Mouse (Mus musculus) forebrain, embryonic 11.5 days (tissue): Measurements from ENCODE around the gene Larp1. TPM values are rescaled to one million over a fixed set of nuclear protein-coding genes. Genes with fewer than 3 reads are reported as not detected.
"Not testable (repeated sequence)": the region's sequence is repeated elsewhere in the genome, so short reads cannot be mapped to it uniquely, and the experiment has no call there.

Source experiments
- ATAC-seq: fragments of 200-750 bp; cut with Nextera tagmentation; replicated peaks from 2 replicates; pipeline ENCODE4 v1.8.0; 2017; ENCODE audit warnings: moderate TSS enrichment; ENCODE audit not compliant: low FRiP score
- DNase-seq: peaks from one replicate; pipeline ENCODE4 v3.0.0-alpha.2; 2017; ENCODE audit warnings: low spot score
- H3K27ac ChIP-seq: fragments of 300-500 bp; sonication (generic); 2 replicates; pipeline ENCODE4 v1.5.1; 2014; ENCODE audit warnings: low read depth, low read length
- H3K27me3 ChIP-seq: fragments of 300-500 bp; sonication (generic); 2 replicates; pipeline ENCODE4 v1.6.1; 2014; ENCODE audit warnings: mild to moderate bottlenecking, low read length, mixed read lengths; ENCODE audit not compliant: control insufficient read depth, insufficient read depth
- H3K36me3 ChIP-seq: fragments of 300-500 bp; sonication (generic); 2 replicates; pipeline ENCODE4 v1.6.1; 2014; ENCODE audit warnings: mild to moderate bottlenecking, low read length, moderate library complexity, mixed read lengths; ENCODE audit not compliant: control insufficient read depth, insufficient read depth
- H3K4me1 ChIP-seq: fragments of 300-500 bp; sonication (generic); replicated peaks from 2 replicates; pipeline ENCODE4 v1.6.1; 2014; ENCODE audit warnings: low read length, mixed read lengths; ENCODE audit not compliant: control insufficient read depth, insufficient read depth
- H3K4me2 ChIP-seq: fragments of 300-500 bp; sonication (generic); 2 replicates; pipeline ENCODE4 v1.6.1; 2014; ENCODE audit warnings: low read depth, mild to moderate bottlenecking, low read length, moderate library complexity, mixed read lengths; ENCODE audit not compliant: severe bottlenecking
- H3K4me3 ChIP-seq: fragments of 300-500 bp; sonication (generic); 2 replicates; pipeline ENCODE4 v1.5.1; 2014; ENCODE audit warnings: low read depth, low read length
- H3K9ac ChIP-seq: fragments of 300-500 bp; sonication (generic); 2 replicates; pipeline ENCODE4 v1.6.1; 2014; ENCODE audit warnings: low read length
- H3K9me3 ChIP-seq: fragments of 300-500 bp; sonication (generic); 2 replicates; pipeline ENCODE4 v1.6.1; 2016; ENCODE audit warnings: low read length, mixed read lengths; ENCODE audit not compliant: control insufficient read depth
- WGBS: fragments of 180-500 bp; shearing (Covaris S2); extraction: QIAGEN DNeasy Blood & Tissue Kit; methylation state at CpG from one replicate; pipeline ENCODE4 v1.1.7; 2014; 5-methylcytosine and 5-hydroxymethylcytosine counted together
- polyA plus RNA-seq: library from polyadenylated mRNA; unstranded; fragments of >200 nt; fragmentation: Nextera tagmentation; extraction: Ambion mirVana; gene quantifications from 2 replicates; pipeline ENCODE4 v1.2.1, GENCODE M21; 2014

The Larp1 gene
- polyA plus RNA-seq, 1 experiment from 2014 or later = 20.5 TPM

- not testable (repeated sequence) for DNase-seq, H3K27me3 ChIP-seq
- 88% methylated on average over 7 of the region's 7 CpGs for WGBS
Measured at GRCm38 (mm10) chr11:58059752-58060151, 50.9 kb downstream of the Larp1 start.

GRCm38 (mm10) chr11:58061218-58061617, 52.4 kb downstream of the Larp1 start:
- not testable (repeated sequence) for H3K4me2 ChIP-seq, H3K4me1 ChIP-seq, H3K9me3 ChIP-seq, H3K27me3 ChIP-seq, ATAC-seq, H3K9ac ChIP-seq, H3K27ac ChIP-seq, H3K4me3 ChIP-seq, DNase-seq
- H3K36me3 ChIP-seq = peaks cover 11% of the 10 kb centered on the region; the same call in 1 of the 2 replicates
- 93% methylated on average over 3 of the region's 4 CpGs for WGBS

More at GRCm38 (mm10) chr11:58059752-58060151, 50.9 kb downstream of the Larp1 start:
- H3K4me3 ChIP-seq, H3K9ac ChIP-seq, H3K4me2 ChIP-seq, H3K4me1 ChIP-seq, H3K27ac ChIP-seq, ATAC-seq, H3K9me3 ChIP-seq: not testable (repeated sequence)
- H3K36me3 ChIP-seq = peaks cover 11% of the 10 kb centered on the region; the same call in 1 of the 2 replicates

- Histone ChIP-seq H3K4me3 (no peak overlapping the region), H3K9me3 (no peaks in the 10 kb centered on the region), H3K4me1 (no peaks in the 10 kb centered on the region), H3K9ac (no peak overlapping the region), H3K36me3 (peaks cover 6% of the 10 kb centered on the region; the same call in 1 of the 2 replicates), H3K4me2 (no peak overlapping the region), H3K27ac (no peak overlapping the region), H3K27me3 (no peaks in the 10 kb centered on the region)
- 91% methylated on average over 4 of the region's 4 CpGs for WGBS
- ATAC-seq (no peak), DNase-seq (no peak)
Measured at GRCm38 (mm10) chr11:58062586-58062985, 53.7 kb downstream of the Larp1 start.

GRCm38 (mm10) chr11:58065025-58065424, 56.2 kb downstream of the Larp1 start:
- Histone ChIP-seq H3K36me3 (peaks cover 5% of the 10 kb centered on the region; the same call in 1 of the 2 replicates), H3K27me3 (no peaks in the 10 kb centered on the region), H3K9ac (no peak overlapping the region), H3K4me1 (no peaks in the 10 kb centered on the region), H3K9me3 (no peaks in the 10 kb centered on the region), H3K4me2 (no peak overlapping the region), H3K27ac (no peak overlapping the region), H3K4me3 (no peak overlapping the region)
- 88% methylated on average over 4 of the region's 4 CpGs for WGBS
- ATAC-seq (no peak), DNase-seq (no peak)

GRCm38 (mm10) chr11:58072978-58073377, 64.1 kb downstream of the Larp1 start:
- H3K9ac ChIP-seq = no peak overlapping the region
- no peaks in the 10 kb centered on the region for H3K36me3 ChIP-seq
- H3K9me3 ChIP-seq = no peaks in the 10 kb centered on the region
- H3K27ac ChIP-seq = no peak overlapping the region
- H3K4me1 ChIP-seq = no peaks in the 10 kb centered on the region
- no peaks in the 10 kb centered on the region for H3K27me3 ChIP-seq
- no peak overlapping the region for H3K4me2 ChIP-seq
- ATAC-seq (no peak), DNase-seq (no peak)
- no peak overlapping the region for H3K4me3 ChIP-seq
- WGBS = 87% methylated on average over 3 of the region's 3 CpGs

- DNase-seq (no peak), ATAC-seq (no peak)
- Histone ChIP-seq H3K4me2 (no peak overlapping the region), H3K36me3 (no peaks in the 10 kb centered on the region), H3K4me3 (no peak overlapping the region), H3K9me3 (no peaks in the 10 kb centered on the region; the same call in 1 of the 2 replicates), H3K9ac (no peak overlapping the region), H3K27me3 (no peaks in the 10 kb centered on the region), H3K27ac (no peak overlapping the region), H3K4me1 (no peaks in the 10 kb centered on the region)
- 69% methylated on average over 4 of the region's 4 CpGs for WGBS
Measured at GRCm38 (mm10) chr11:58077270-58077669, 68.4 kb downstream of the Larp1 start.

GRCm38 (mm10) chr11:58081716-58082115, 72.9 kb downstream of the Larp1 start:
- 87% methylated on average over 6 of the region's 6 CpGs for WGBS
- Histone ChIP-seq H3K4me2 (no peak overlapping the region), H3K9me3 (no peaks in the 10 kb centered on the region; the same call in 1 of the 2 replicates), H3K4me3 (no peak overlapping the region), H3K27ac (no peak overlapping the region), H3K27me3 (no peaks in the 10 kb centered on the region), H3K9ac (no peak overlapping the region), H3K4me1 (no peaks in the 10 kb centered on the region), H3K36me3 (no peaks in the 10 kb centered on the region)
- ATAC-seq (no peak), DNase-seq (no peak)

- Histone ChIP-seq H3K27ac (no peak overlapping the region), H3K4me2 (no peak overlapping the region), H3K27me3 (peaks cover 4% of the 10 kb centered on the region; the same call in 1 of the 2 replicates), H3K9me3 (no peaks in the 10 kb centered on the region), H3K4me1 (no peaks in the 10 kb centered on the region; the same call in 1 of the 2 replicates), H3K4me3 (no peak overlapping the region), H3K9ac (no peak overlapping the region), H3K36me3 (no peaks in the 10 kb centered on the region)
- WGBS = 64% methylated on average over 4 of the region's 4 CpGs
- ATAC-seq (no peak), DNase-seq (no peak)
Measured at GRCm38 (mm10) chr11:58092541-58092940, 83.7 kb downstream of the Larp1 start.

GRCm38 (mm10) chr11:58093021-58093528, 84.2 kb downstream of the Larp1 start, which contains the start of gene Gm12248:
Gene Gm12248 (minus strand): TSS chr11:58093134.
- WGBS = 16% methylated on average over 12 of the region's 12 CpGs
- Histone ChIP-seq H3K4me2 (no peak within 1 kb of the TSS; the same call in 1 of the 2 replicates), H3K27ac (no peak within 1 kb of the TSS), H3K36me3 (no peaks in the 10 kb centered on the region), H3K27me3 (peaks cover 4% of the 10 kb centered on the region; the same call in 1 of the 2 replicates), H3K4me1 (peaks cover 2% of the 10 kb centered on the region; the same call in 1 of the 2 replicates), H3K9ac (0 out of 2 replicates have a peak within 1 kb of the TSS, but pooled peaks have one; percentile 7), H3K9me3 (no peaks in the 10 kb centered on the region), H3K4me3 (no peak within 1 kb of the TSS)
- no peak for DNase-seq
- ATAC-seq = no peak
